ENCODE assay signal across 8 mouse cellular contexts in genomic region chr5:135489695-135490294, GRCm38 (mm10). TPM values are rescaled to one million over a fixed set of nuclear protein-coding genes. Genes with fewer than 3 reads are reported as not detected.
DNase-seq lines count a peak whose midpoint lies in the region; ATAC-seq and TF ChIP-seq lines count a peak whose summit lies in the region.

No protein-coding gene starts in this region.

- TF ChIP-seq POLR2A in lung, adult 2 months (IDR thresholded peaks at IDR 0.05; ENCODE audit: borderline replicate concordance, extremely low read depth, low read depth, low read length) = no peak
- TF ChIP-seq POLR2A in olfactory bulb, adult 2 months (IDR thresholded peaks at IDR 0.05; ENCODE audit: insufficient read depth, low read depth, low read length) = no peak

- H3K9me3 ChIP-seq in lung, postnatal 0 days (ENCODE audit: low read length) = no peaks in the 10 kb centered on the region
- H3K9me3 ChIP-seq in forebrain, embryonic 10.5 days = no peaks in the 10 kb centered on the region; the same call in 1 of the 2 replicates
- no peaks in the 10 kb centered on the region for H3K9me3 ChIP-seq in limb, embryonic 10.5 days (replicated peaks)

- 0 out of 2 replicates have a peak overlapping the region, but pooled peaks have one; percentile 8 for H3K9ac ChIP-seq in lung, postnatal 0 days (replicated peaks; ENCODE audit: low read depth)

- peak overlapping the region; percentile 77 for H3K27ac ChIP-seq in lung, postnatal 0 days (ENCODE audit: low read length)
- peak overlapping the region; percentile 98 for H3K27ac ChIP-seq in forebrain, embryonic 10.5 days
- H3K27ac ChIP-seq in limb, embryonic 10.5 days = peak overlapping the region; percentile 94
- peak overlapping the region; percentile 75 for H3K27ac ChIP-seq in olfactory bulb, adult 2 months (ENCODE audit: insufficient read depth, low read depth, low read length)

- H3K4me3 ChIP-seq in lung, postnatal 0 days (ENCODE audit: low read depth, low read length) = peak overlapping the region; percentile 56
- H3K4me3 ChIP-seq in lung, adult 2 months (replicated peaks; ENCODE audit: extremely low read depth, low read depth, low read length) = no peak overlapping the region
- peak overlapping the region; percentile 72 for H3K4me3 ChIP-seq in forebrain, embryonic 10.5 days
- H3K4me3 ChIP-seq in limb, embryonic 10.5 days = peak overlapping the region; percentile 72
- peak overlapping the region; percentile 77 for H3K4me3 ChIP-seq in olfactory bulb, adult 2 months (ENCODE audit: insufficient read depth, low read depth, low read length)

- TF ChIP-seq EP300 in lung, postnatal 0 days (IDR thresholded peaks at IDR 0.05) = no peak

- WGBS in lung, postnatal 0 days = 12% methylated on average over 14 of the region's 14 CpGs
- 14% methylated on average over 14 of the region's 14 CpGs for WGBS in lung, adult 2 months
- WGBS in forebrain, embryonic 10.5 days = 2% methylated on average over 14 of the region's 14 CpGs
- 2% methylated on average over 13 of the region's 14 CpGs for WGBS in limb, embryonic 10.5 days
- 5% methylated on average over 14 of the region's 14 CpGs for WGBS in olfactory bulb, adult 2 months

- H3K27me3 ChIP-seq in lung, postnatal 0 days (replicated peaks; ENCODE audit: insufficient read depth, low read length) = no peaks in the 10 kb centered on the region
- H3K27me3 ChIP-seq in forebrain, embryonic 10.5 days (ENCODE audit: poor library complexity, severe bottlenecking) = no peaks in the 10 kb centered on the region
- H3K27me3 ChIP-seq in limb, embryonic 10.5 days (ENCODE audit: low read depth, poor library complexity, severe bottlenecking) = no peaks in the 10 kb centered on the region

- peak overlapping the region; percentile 88 for H3K4me2 ChIP-seq in lung, postnatal 0 days (replicated peaks; ENCODE audit: low read depth, low read length)

- H3K36me3 ChIP-seq in lung, postnatal 0 days (ENCODE audit: insufficient read depth, low read length) = no peaks in the 10 kb centered on the region
- H3K36me3 ChIP-seq in forebrain, embryonic 10.5 days (replicated peaks) = peaks cover 24% of the 10 kb centered on the region
- H3K36me3 ChIP-seq in limb, embryonic 10.5 days = peaks cover 3% of the 10 kb centered on the region; the same call in 1 of the 2 replicates

- no peak for ATAC-seq in lung, postnatal 0 days

- peaks cover 5% of the 10 kb centered on the region; the same call in 1 of the 2 replicates for H3K4me1 ChIP-seq in lung, postnatal 0 days (ENCODE audit: insufficient read depth, low read depth, low read length)
- peaks cover 9% of the 10 kb centered on the region for H3K4me1 ChIP-seq in lung, adult 2 months (ENCODE audit: control insufficient read depth, insufficient read depth, low read length)
- H3K4me1 ChIP-seq in forebrain, embryonic 10.5 days = peaks cover 47% of the 10 kb centered on the region
- H3K4me1 ChIP-seq in limb, embryonic 10.5 days = peaks cover 30% of the 10 kb centered on the region
- peaks cover 16% of the 10 kb centered on the region for H3K4me1 ChIP-seq in olfactory bulb, adult 2 months (ENCODE audit: control insufficient read depth, insufficient read depth, low read length)

- DNase-seq in lung, postnatal 0 days (ENCODE audit: low spot score) = no peak
- no peak for DNase-seq in lung, adult 2 months
- DNase-seq in forebrain, embryonic 10.5 days (ENCODE audit: extremely low spot score, low spot score) = no peak
- DNase-seq in limb, embryonic 10.5 days (ENCODE audit: low spot score) = no peak
- no peak for DNase-seq in layer of hippocampus, adult 9-10 months (ENCODE audit: low spot score)
- DNase-seq in adipocyte (ENCODE audit: low spot score) = no peak
- no peak for DNase-seq in cerebellum, postnatal 4 days (ENCODE audit: low spot score in 2 of 2)

- no peak; the same call in 1 of the 2 replicates for TF ChIP-seq CTCF in lung, postnatal 0 days (IDR thresholded peaks at IDR 0.05)
- TF ChIP-seq CTCF in lung, adult 2 months (IDR thresholded peaks at IDR 0.05; ENCODE audit: insufficient read depth, low read length) = no peak
- no peak for TF ChIP-seq CTCF in olfactory bulb, adult 2 months (IDR thresholded peaks at IDR 0.05; ENCODE audit: insufficient read depth, low read depth, low read length)

RNA-seq across cellular contexts. Expression of gene Hip1, which starts 55.1 kb away (rescaled TPM):
- polyA plus RNA-seq in lung, postnatal 0 days (2015; fragmentation: Nextera tagmentation; extraction: Ambion mirVana) = 17.7 and 20.8 TPM in 2 replicates
- 53.8 and 66.9 TPM in 2 replicates for polyA plus RNA-seq in lung, adult 2 months (2012; rRNA removed)
- 66.6 and 72.1 TPM in 2 replicates for polyA plus RNA-seq in forebrain, embryonic 10.5 days (2016; fragmentation: Nextera tagmentation; extraction: Ambion mirVana)
- 46.1 and 49.1 TPM in 2 replicates for polyA plus RNA-seq in limb, embryonic 10.5 days (2016; fragmentation: Nextera tagmentation; extraction: Ambion mirVana)
- polyA plus RNA-seq in olfactory bulb, adult 2 months (2012; ENCODE audit: insufficient read depth, insufficient read length, low replicate concordance, missing spikeins) = 69.9 TPM in 1 of 2 replicates, not detected in the other
